Mouse (Mus musculus) heart, embryonic 16.5 days (tissue): ENCODE data around the gene Gpr37l1. TPM values are rescaled to one million over a fixed set of nuclear protein-coding genes. Genes with fewer than 3 reads are reported as not detected.

Source experiments
- ATAC-seq: fragments of 200-750 bp; cut with Nextera tagmentation; replicated peaks from 2 replicates; pipeline ENCODE4 v1.8.0; 2017; ENCODE audit warnings: moderate number of reproducible peaks; ENCODE audit not compliant: insufficient read depth, low FRiP score; ENCODE audit errors: extremely low read depth
- H3K27ac ChIP-seq: fragments of 300-500 bp; sonication (generic); 2 replicates; pipeline ENCODE4 v1.5.1; 2014; ENCODE audit warnings: mild to moderate bottlenecking, low read length, control low read depth, moderate library complexity
- H3K27me3 ChIP-seq: fragments of 300-500 bp; sonication (generic); 2 replicates; pipeline ENCODE4 v1.6.1; 2014; ENCODE audit warnings: low read length, mixed read lengths; ENCODE audit not compliant: control insufficient read depth, insufficient read depth
- H3K36me3 ChIP-seq: fragments of 300-500 bp; sonication (generic); 2 replicates; pipeline ENCODE4 v1.6.1; 2014; ENCODE audit not compliant: control insufficient read depth, insufficient read depth
- H3K4me1 ChIP-seq: fragments of 300-500 bp; sonication (generic); 2 replicates; pipeline ENCODE4 v1.6.1; 2014; ENCODE audit warnings: low read length, mixed read lengths; ENCODE audit not compliant: control insufficient read depth, insufficient read depth
- H3K4me2 ChIP-seq: fragments of 300-500 bp; sonication (generic); 2 replicates; pipeline ENCODE4 v1.6.1; 2014; ENCODE audit warnings: low read depth, mild to moderate bottlenecking, control low read depth, low read length
- H3K4me3 ChIP-seq: fragments of 300-500 bp; sonication (generic); 2 replicates; pipeline ENCODE4 v1.5.1; 2014; ENCODE audit warnings: mild to moderate bottlenecking, control low read depth, low read length
- H3K9ac ChIP-seq: fragments of 300-500 bp; sonication (generic); 2 replicates; pipeline ENCODE4 v1.6.1; 2014; ENCODE audit warnings: low read length, control low read depth
- H3K9me3 ChIP-seq: fragments of 300-500 bp; sonication (generic); replicated peaks from 2 replicates; pipeline ENCODE4 v1.6.1; 2016; ENCODE audit warnings: low read length; ENCODE audit not compliant: control insufficient read depth
- WGBS: fragments of 180-500 bp; shearing (Covaris S2); extraction: QIAGEN DNeasy Blood & Tissue Kit; methylation state at CpG from one replicate; pipeline ENCODE4 v1.1.7; 2014; 5-methylcytosine and 5-hydroxymethylcytosine counted together
- polyA plus RNA-seq: library from polyadenylated mRNA; unstranded; fragments of >200 nt; fragmentation: Nextera tagmentation; extraction: Ambion mirVana; gene quantifications from 2 replicates; pipeline ENCODE4 v1.2.1, GENCODE M21; 2015

Gene Gpr37l1
- polyA plus RNA-seq, 1 experiment from 2014 or later = not detected

- ATAC-seq = peak; percentile 77
- H3K9me3 ChIP-seq = no peaks in the 10 kb centered on the region
- H3K4me3 ChIP-seq = peak overlapping the region; percentile 97
- H3K4me1 ChIP-seq = peaks cover 15% of the 10 kb centered on the region
- H3K4me2 ChIP-seq = peak overlapping the region; percentile 88
- peak overlapping the region; percentile 89 for H3K27ac ChIP-seq
- under 1% methylated on average over 69 of the region's 69 CpGs for WGBS
- peaks cover under 1% of the 10 kb centered on the region; the same call in 1 of the 2 replicates for H3K36me3 ChIP-seq
- H3K9ac ChIP-seq = peak overlapping the region; percentile 97
- H3K27me3 ChIP-seq = peaks cover 22% of the 10 kb centered on the region
Observed at GRCm38 (mm10) chr1:135146946-135147701, 20.4 kb downstream of the Gpr37l1 start.

GRCm38 (mm10) chr1:135146077-135146945 is 21.2 kb downstream of the Gpr37l1 start, which contains the start of gene Arl8a:
Gene Arl8a (plus strand): TSS chr1:135146824.
- peaks cover 26% of the 10 kb centered on the region for H3K27me3 ChIP-seq
- peak; percentile 79 for ATAC-seq
- peak within 1 kb of the TSS; percentile 97 for H3K4me3 ChIP-seq

GRCm38 (mm10) chr1:135143940-135144339 is 23.5 kb downstream of the Gpr37l1 start:
- peaks cover 15% of the 10 kb centered on the region for H3K4me1 ChIP-seq
- H3K4me2 ChIP-seq = no peak overlapping the region
- no peak for ATAC-seq
- no peaks in the 10 kb centered on the region for H3K9me3 ChIP-seq
- no peaks in the 10 kb centered on the region for H3K36me3 ChIP-seq
- 83% methylated on average over 2 of the region's 2 CpGs for WGBS
- no peak overlapping the region for H3K27ac ChIP-seq
- no peak overlapping the region for H3K4me3 ChIP-seq
- H3K9ac ChIP-seq = no peak overlapping the region
- H3K27me3 ChIP-seq = peaks cover 26% of the 10 kb centered on the region

More at GRCm38 (mm10) chr1:135146077-135146945, 21.2 kb downstream of the Gpr37l1 start, which contains the start of gene Arl8a:
- peaks cover 15% of the 10 kb centered on the region for H3K4me1 ChIP-seq
- under 1% methylated on average over 66 of the region's 78 CpGs for WGBS
- peak within 1 kb of the TSS; percentile 89 for H3K27ac ChIP-seq
- H3K9ac ChIP-seq = peak within 1 kb of the TSS; percentile 97
- H3K4me2 ChIP-seq = peak within 1 kb of the TSS; percentile 88
- H3K36me3 ChIP-seq = no peaks in the 10 kb centered on the region
- no peaks in the 10 kb centered on the region for H3K9me3 ChIP-seq

- no peaks in the 10 kb centered on the region for H3K36me3 ChIP-seq
- 73% methylated on average over 2 of the region's 2 CpGs for WGBS
- H3K4me2 ChIP-seq = no peak overlapping the region
- no peak overlapping the region for H3K27ac ChIP-seq
- H3K9me3 ChIP-seq = no peaks in the 10 kb centered on the region
- no peak overlapping the region for H3K4me3 ChIP-seq
- H3K9ac ChIP-seq = no peak overlapping the region
- no peak for ATAC-seq
- peaks cover 26% of the 10 kb centered on the region for H3K27me3 ChIP-seq
- H3K4me1 ChIP-seq = peaks cover 3% of the 10 kb centered on the region; the same call in 1 of the 2 replicates
Observed at GRCm38 (mm10) chr1:135142452-135142851, 25.0 kb downstream of the Gpr37l1 start.

GRCm38 (mm10) chr1:135139906-135140305 is 27.6 kb downstream of the Gpr37l1 start:
- no peak overlapping the region for H3K9ac ChIP-seq
- H3K4me3 ChIP-seq = no peak overlapping the region
- no peaks in the 10 kb centered on the region for H3K4me1 ChIP-seq
- no peak overlapping the region for H3K4me2 ChIP-seq
- ATAC-seq = no peak
- WGBS = 75% methylated on average over 2 of the region's 2 CpGs
- no peaks in the 10 kb centered on the region for H3K9me3 ChIP-seq
- H3K36me3 ChIP-seq = no peaks in the 10 kb centered on the region
- no peak overlapping the region for H3K27ac ChIP-seq
- H3K27me3 ChIP-seq = peaks cover 23% of the 10 kb centered on the region

- Histone ChIP-seq H3K27me3 (no peaks in the 10 kb centered on the region), H3K4me3 (no peak overlapping the region), H3K9me3 (no peaks in the 10 kb centered on the region), H3K36me3 (no peaks in the 10 kb centered on the region), H3K4me2 (no peak overlapping the region), H3K9ac (no peak overlapping the region), H3K4me1 (peaks cover 4% of the 10 kb centered on the region), H3K27ac (no peak overlapping the region)
- WGBS = 4% methylated on average over 1 of the region's 1 CpGs
- no peak for ATAC-seq
Observed at GRCm38 (mm10) chr1:135136500-135136899, 31.0 kb downstream of the Gpr37l1 start.

GRCm38 (mm10) chr1:135135111-135135787 is 32.2 kb downstream of the Gpr37l1 start:
- ATAC-seq = no peak
- H3K4me2 ChIP-seq = 0 out of 2 replicates have a peak overlapping the region, but pooled peaks have one; percentile 4
- 82% methylated on average over 8 of the region's 8 CpGs for WGBS
- H3K4me1 ChIP-seq = peaks cover 6% of the 10 kb centered on the region
- no peak overlapping the region for H3K27ac ChIP-seq
- no peaks in the 10 kb centered on the region for H3K36me3 ChIP-seq
- no peaks in the 10 kb centered on the region for H3K9me3 ChIP-seq
- no peak overlapping the region for H3K9ac ChIP-seq
- H3K4me3 ChIP-seq = no peak overlapping the region
- 0 out of 2 replicates have a peak, but pooled peaks cover 3% of the 10 kb centered on the region for H3K27me3 ChIP-seq

- Histone ChIP-seq H3K4me1 (peaks cover 8% of the 10 kb centered on the region), H3K27ac (no peak overlapping the region; the same call in 1 of the 2 replicates), H3K9ac (no peak overlapping the region), H3K4me2 (peak overlapping the region; percentile 14), H3K4me3 (peak overlapping the region; percentile 28), H3K27me3 (peaks cover 13% of the 10 kb centered on the region), H3K36me3 (no peaks in the 10 kb centered on the region), H3K9me3 (no peaks in the 10 kb centered on the region)
- 75% methylated on average over 10 of the region's 10 CpGs for WGBS
- no peak for ATAC-seq
Observed at GRCm38 (mm10) chr1:135133678-135134435, 33.6 kb downstream of the Gpr37l1 start.
